Mouse (Mus musculus) thymus, postnatal 0 days (tissue): Measurements from ENCODE around the gene Olfr1249. TPM values are rescaled to one million over a fixed set of nuclear protein-coding genes. Genes with fewer than 3 reads are reported as not detected.
"Not testable (repeated sequence)": the region's sequence is repeated elsewhere in the genome, so short reads cannot be mapped to it uniquely, and the experiment has no call there.

Experiments
- DNase-seq: peaks from one replicate; pipeline ENCODE4 v3.0.0-alpha.2; 2015; ENCODE audit warnings: low spot score
- polyA plus RNA-seq: library from polyadenylated mRNA; unstranded; fragments of >200 nt; fragmentation: Nextera tagmentation; extraction: Ambion mirVana; gene quantifications from 2 replicates; pipeline ENCODE4 v1.2.1, GENCODE M21; 2015

Gene Olfr1249
- not detected in 2 replicates for polyA plus RNA-seq

GRCm38 (mm10) chr2:89634883-89635282, at the start of gene Olfr1249:
Gene Olfr1249 (minus strand): TSS chr2:89634983.
- no peak for DNase-seq

- DNase-seq: no peak
These were observed 37.1 kb upstream of the Olfr1249 start, which contains the start of gene Olfr1251 for GRCm38 (mm10) chr2:89671836-89672235. Gene Olfr1251 (minus strand): TSS chr2:89671936.

GRCm38 (mm10) chr2:89661367-89661766, 26.6 kb upstream of the Olfr1249 start, which contains the start of gene Olfr1250:
Gene Olfr1250 (minus strand): TSS chr2:89661467.
- DNase-seq: no peak

- not testable (repeated sequence) for DNase-seq
These were observed 16.6 kb downstream of the Olfr1249 start, which contains the start of gene Olfr1248 for GRCm38 (mm10) chr2:89618145-89618544. Gene Olfr1248 (minus strand): TSS chr2:89618245.

GRCm38 (mm10) chr2:89614030-89614429, 20.8 kb downstream of the Olfr1249 start, which contains the start of gene Olfr1247:
Gene Olfr1247 (minus strand): TSS chr2:89614130.
- DNase-seq: no peak

GRCm38 (mm10) chr2:89593057-89593456, 41.7 kb downstream of the Olfr1249 start, which contains the start of gene Olfr1246:
Gene Olfr1246 (minus strand): TSS chr2:89593157.
- no peak for DNase-seq

Other genes with a start within 250 kb of the Olfr1249 start
- gene Olfr1238, start 225.3 kb downstream of the Olfr1249 start, polyA plus RNA-seq: not detected in 2 replicates
- not detected in 2 replicates for gene Olfr1239, start 214.6 kb downstream of the Olfr1249 start, polyA plus RNA-seq
- not detected in 2 replicates for gene Olfr1240, start 192.0 kb downstream of the Olfr1249 start, polyA plus RNA-seq
- gene Olfr1241, start 147.9 kb downstream of the Olfr1249 start, polyA plus RNA-seq: not detected in 2 replicates
- not detected in 2 replicates for gene Olfr1242, start 136.6 kb downstream of the Olfr1249 start, polyA plus RNA-seq
- gene Olfr1243, start 103.5 kb downstream of the Olfr1249 start, polyA plus RNA-seq: not detected in 2 replicates
- not detected in 2 replicates for gene Olfr1245, start 56.5 kb downstream of the Olfr1249 start, polyA plus RNA-seq
- gene Olfr1246, start 41.8 kb downstream of the Olfr1249 start, polyA plus RNA-seq: not detected in 2 replicates
- gene Olfr1247, start 20.9 kb downstream of the Olfr1249 start, polyA plus RNA-seq: not detected in 2 replicates
- not detected in 2 replicates for gene Olfr1248, start 16.7 kb downstream of the Olfr1249 start, polyA plus RNA-seq
- gene Olfr1250, start 26.5 kb upstream of the Olfr1249 start, polyA plus RNA-seq: not detected in 2 replicates
- gene Olfr1251, start 37.0 kb upstream of the Olfr1249 start, polyA plus RNA-seq: not detected in 2 replicates
- gene Olfr1252, start 90.0 kb upstream of the Olfr1249 start, polyA plus RNA-seq: not detected in 2 replicates
- not detected in 2 replicates for gene Olfr1253, start 122.1 kb upstream of the Olfr1249 start, polyA plus RNA-seq
- not detected in 2 replicates for gene Olfr1254, start 158.6 kb upstream of the Olfr1249 start, polyA plus RNA-seq
- gene Olfr1255, start 177.1 kb upstream of the Olfr1249 start, polyA plus RNA-seq: not detected in 2 replicates
- gene Olfr1256, start 206.6 kb upstream of the Olfr1249 start, polyA plus RNA-seq: not detected in 2 replicates
- gene Olfr48, start 213.2 kb upstream of the Olfr1249 start, polyA plus RNA-seq: not detected in 2 replicates
- gene Olfr1257, start 243.5 kb upstream of the Olfr1249 start, polyA plus RNA-seq: not detected in 2 replicates